Mouse (Mus musculus) heart, embryonic 16.5 days (tissue): ENCODE measurements around the gene Daxx. TPM values are rescaled to one million over a fixed set of nuclear protein-coding genes. Genes with fewer than 3 reads are reported as not detected.

Experiments
- ATAC-seq: fragments of 200-750 bp; cut with Nextera tagmentation; replicated peaks from 2 replicates; pipeline ENCODE4 v1.8.0; 2017; ENCODE audit warnings: moderate number of reproducible peaks; ENCODE audit not compliant: insufficient read depth, low FRiP score; ENCODE audit errors: extremely low read depth
- H3K27ac ChIP-seq: fragments of 300-500 bp; sonication (generic); 2 replicates; pipeline ENCODE4 v1.5.1; 2014; ENCODE audit warnings: mild to moderate bottlenecking, low read length, control low read depth, moderate library complexity
- H3K27me3 ChIP-seq: fragments of 300-500 bp; sonication (generic); 2 replicates; pipeline ENCODE4 v1.6.1; 2014; ENCODE audit warnings: low read length, mixed read lengths; ENCODE audit not compliant: control insufficient read depth, insufficient read depth
- H3K36me3 ChIP-seq: fragments of 300-500 bp; sonication (generic); 2 replicates; pipeline ENCODE4 v1.6.1; 2014; ENCODE audit not compliant: control insufficient read depth, insufficient read depth
- H3K4me1 ChIP-seq: fragments of 300-500 bp; sonication (generic); 2 replicates; pipeline ENCODE4 v1.6.1; 2014; ENCODE audit warnings: low read length, mixed read lengths; ENCODE audit not compliant: control insufficient read depth, insufficient read depth
- H3K4me2 ChIP-seq: fragments of 300-500 bp; sonication (generic); 2 replicates; pipeline ENCODE4 v1.6.1; 2014; ENCODE audit warnings: low read depth, mild to moderate bottlenecking, control low read depth, low read length
- H3K4me3 ChIP-seq: fragments of 300-500 bp; sonication (generic); 2 replicates; pipeline ENCODE4 v1.5.1; 2014; ENCODE audit warnings: mild to moderate bottlenecking, control low read depth, low read length
- H3K9ac ChIP-seq: fragments of 300-500 bp; sonication (generic); 2 replicates; pipeline ENCODE4 v1.6.1; 2014; ENCODE audit warnings: low read length, control low read depth
- H3K9me3 ChIP-seq: fragments of 300-500 bp; sonication (generic); replicated peaks from 2 replicates; pipeline ENCODE4 v1.6.1; 2016; ENCODE audit warnings: low read length; ENCODE audit not compliant: control insufficient read depth
- WGBS: fragments of 180-500 bp; shearing (Covaris S2); extraction: QIAGEN DNeasy Blood & Tissue Kit; methylation state at CpG from one replicate; pipeline ENCODE4 v1.1.7; 2014; 5-methylcytosine and 5-hydroxymethylcytosine counted together
- polyA plus RNA-seq: library from polyadenylated mRNA; unstranded; fragments of >200 nt; fragmentation: Nextera tagmentation; extraction: Ambion mirVana; gene quantifications from 2 replicates; pipeline ENCODE4 v1.2.1, GENCODE M21; 2015

The Daxx gene
- polyA plus RNA-seq, 1 experiment from 2014 or later = 39.4 TPM

- H3K9ac ChIP-seq = no peak overlapping the region
- H3K27me3 ChIP-seq = no peaks in the 10 kb centered on the region
- no peak overlapping the region for H3K4me2 ChIP-seq
- H3K27ac ChIP-seq = no peak overlapping the region
- WGBS = 81% methylated on average over 21 of the region's 21 CpGs
- no peak for ATAC-seq
- H3K36me3 ChIP-seq = 0 out of 2 replicates have a peak, but pooled peaks cover 3% of the 10 kb centered on the region
- H3K4me1 ChIP-seq = peaks cover 7% of the 10 kb centered on the region
- no peak overlapping the region for H3K4me3 ChIP-seq
- H3K9me3 ChIP-seq = no peaks in the 10 kb centered on the region
Measured at GRCm38 (mm10) chr17:33925406-33926116, 16.3 kb downstream of the Daxx start.

- ATAC-seq = no peak
- no peak overlapping the region for H3K4me3 ChIP-seq
- H3K27ac ChIP-seq = no peak overlapping the region
- H3K4me2 ChIP-seq = no peak overlapping the region
- 0 out of 2 replicates have a peak, but pooled peaks cover 3% of the 10 kb centered on the region for H3K36me3 ChIP-seq
- H3K9me3 ChIP-seq = no peaks in the 10 kb centered on the region
- WGBS = 76% methylated on average over 17 of the region's 17 CpGs
- peaks cover 15% of the 10 kb centered on the region for H3K4me1 ChIP-seq
- H3K27me3 ChIP-seq = no peaks in the 10 kb centered on the region
- H3K9ac ChIP-seq = no peak overlapping the region
Measured at GRCm38 (mm10) chr17:33926207-33926932, 17.2 kb downstream of the Daxx start.

GRCm38 (mm10) chr17:33928251-33928947 lies 19.2 kb downstream of the Daxx start:
- ATAC-seq = no peak
- peak overlapping the region; percentile 97 for H3K4me2 ChIP-seq
- 55% methylated on average over 21 of the region's 21 CpGs for WGBS

GRCm38 (mm10) chr17:33929371-33930279 lies 20.4 kb downstream of the Daxx start, which contains the start of gene Rgl2:
Gene Rgl2, plus strand, starts transcription at chr17:33929543.
- Histone ChIP-seq H3K27me3 (no peaks in the 10 kb centered on the region), H3K27ac (peak within 1 kb of the TSS; percentile 100), H3K9ac (peak within 1 kb of the TSS; percentile 79), H3K4me1 (peaks cover 16% of the 10 kb centered on the region), H3K9me3 (no peaks in the 10 kb centered on the region), H3K36me3 (peaks cover 13% of the 10 kb centered on the region), H3K4me3 (peak within 1 kb of the TSS; percentile 64), H3K4me2 (peak within 1 kb of the TSS; percentile 97)
- WGBS = under 1% methylated on average over 76 of the region's 80 CpGs
- ATAC-seq = peak; percentile 82

More at GRCm38 (mm10) chr17:33928251-33928947, 19.2 kb downstream of the Daxx start:
- H3K9me3 ChIP-seq = no peaks in the 10 kb centered on the region
- peaks cover 8% of the 10 kb centered on the region for H3K36me3 ChIP-seq
- H3K27ac ChIP-seq = no peak overlapping the region
- H3K27me3 ChIP-seq = no peaks in the 10 kb centered on the region
- H3K9ac ChIP-seq = peak overlapping the region; percentile 79
- H3K4me1 ChIP-seq = peaks cover 16% of the 10 kb centered on the region
- peak overlapping the region; percentile 64 for H3K4me3 ChIP-seq

GRCm38 (mm10) chr17:33930280-33931158 lies 21.3 kb downstream of the Daxx start:
- Histone ChIP-seq H3K9ac (peak overlapping the region; percentile 79), H3K36me3 (peaks cover 16% of the 10 kb centered on the region), H3K27me3 (no peaks in the 10 kb centered on the region), H3K27ac (peak overlapping the region; percentile 100), H3K9me3 (no peaks in the 10 kb centered on the region), H3K4me1 (peaks cover 16% of the 10 kb centered on the region), H3K4me2 (peak overlapping the region; percentile 97), H3K4me3 (peak overlapping the region; percentile 64)
- ATAC-seq = peak; percentile 5; the same call in 1 of the 2 replicates
- under 1% methylated on average over 45 of the region's 45 CpGs for WGBS

GRCm38 (mm10) chr17:33931159-33931866 lies 22.1 kb downstream of the Daxx start:
- no peak for ATAC-seq
- H3K36me3 ChIP-seq = peaks cover 22% of the 10 kb centered on the region
- peak overlapping the region; percentile 79 for H3K9ac ChIP-seq
- H3K4me3 ChIP-seq = peak overlapping the region; percentile 64
- no peaks in the 10 kb centered on the region for H3K27me3 ChIP-seq
- H3K4me1 ChIP-seq = peaks cover 16% of the 10 kb centered on the region
- H3K4me2 ChIP-seq = peak overlapping the region; percentile 97
- H3K27ac ChIP-seq = no peak overlapping the region
- WGBS = 51% methylated on average over 18 of the region's 18 CpGs
- H3K9me3 ChIP-seq = no peaks in the 10 kb centered on the region

- 91% methylated on average over 11 of the region's 11 CpGs for WGBS
- no peak overlapping the region for H3K4me3 ChIP-seq
- no peak overlapping the region for H3K9ac ChIP-seq
- H3K4me1 ChIP-seq = peaks cover 16% of the 10 kb centered on the region
- H3K27me3 ChIP-seq = no peaks in the 10 kb centered on the region
- no peak overlapping the region for H3K4me2 ChIP-seq
- ATAC-seq = no peak
- H3K36me3 ChIP-seq = peaks cover 23% of the 10 kb centered on the region
- H3K27ac ChIP-seq = no peak overlapping the region
- no peaks in the 10 kb centered on the region for H3K9me3 ChIP-seq
Measured at GRCm38 (mm10) chr17:33931947-33932346, 22.7 kb downstream of the Daxx start.
